Mouse (Mus musculus) kidney, postnatal 0 days (tissue): ENCODE data around the gene Gnaz. TPM values are rescaled to one million over a fixed set of nuclear protein-coding genes. Genes with fewer than 3 reads are reported as not detected.
A peak's percentile ranks its signal among the peaks of the same experiment; 100 is the strongest.

ENCODE experiments used
- ATAC-seq: fragments of 200-750 bp; cut with Nextera tagmentation; replicated peaks from 2 replicates; pipeline ENCODE4 v1.8.0; 2017; ENCODE audit warnings: low read depth, moderate number of reproducible peaks, moderate TSS enrichment, moderate library complexity; ENCODE audit not compliant: low FRiP score
- DNase-seq: peaks from one replicate; pipeline ENCODE4 v3.0.0-alpha.2; 2016; ENCODE audit warnings: low spot score
- H3K27ac ChIP-seq: fragments of 300-500 bp; sonication (generic); 2 replicates; pipeline ENCODE4 v1.5.1; 2014; ENCODE audit warnings: mild to moderate bottlenecking
- H3K27me3 ChIP-seq: fragments of 300-500 bp; sonication (generic); 2 replicates; pipeline ENCODE4 v1.6.1; 2014; ENCODE audit warnings: low read length, mixed read lengths; ENCODE audit not compliant: insufficient read depth
- H3K36me3 ChIP-seq: fragments of 300-500 bp; sonication (generic); 2 replicates; pipeline ENCODE4 v1.6.1; 2014; ENCODE audit warnings: low read length, mixed read lengths; ENCODE audit not compliant: insufficient read depth
- H3K4me1 ChIP-seq: fragments of 300-500 bp; sonication (generic); replicated peaks from 2 replicates; pipeline ENCODE4 v1.6.1; 2014; ENCODE audit warnings: antibody characterized with exemption, low read length, mixed read lengths; ENCODE audit not compliant: insufficient read depth
- H3K4me2 ChIP-seq: fragments of 300-500 bp; sonication (generic); 2 replicates; pipeline ENCODE4 v1.6.1; 2014; ENCODE audit warnings: mild to moderate bottlenecking, low read length, moderate library complexity, mixed read lengths
- H3K4me3 ChIP-seq: fragments of 300-500 bp; sonication (generic); replicated peaks from 2 replicates; pipeline ENCODE4 v1.5.1; 2014; ENCODE audit warnings: low read depth, low read length
- H3K9ac ChIP-seq: fragments of 300-500 bp; sonication (generic); 2 replicates; pipeline ENCODE4 v1.6.1; 2014; ENCODE audit warnings: low read depth, low read length
- H3K9me3 ChIP-seq: fragments of 300-500 bp; sonication (generic); replicated peaks from 2 replicates; pipeline ENCODE4 v1.6.1; 2016; ENCODE audit warnings: low read length, inconsistent platforms, mixed read lengths
- CTCF ChIP-seq: IDR thresholded peaks from 2 replicates; pipeline ENCODE4 v1.5.1; 2016; ENCODE audit warnings: antibody characterized with exemption, low read depth, mild to moderate bottlenecking, moderate library complexity
- WGBS: fragments of 180-500 bp; shearing (Covaris S2); extraction: QIAGEN DNeasy Blood & Tissue Kit; methylation state at CpG from one replicate; pipeline ENCODE4 v1.1.7; 2014; 5-methylcytosine and 5-hydroxymethylcytosine counted together
- polyA plus RNA-seq: library from polyadenylated mRNA; unstranded; fragments of >200 nt; fragmentation: Nextera tagmentation; extraction: Ambion mirVana; gene quantifications from 2 replicates; pipeline ENCODE4 v1.2.1, GENCODE M21; 2015

Gnaz gene
- polyA plus RNA-seq, 1 experiment from 2014 or later, result 5.6 TPM

DNA sequence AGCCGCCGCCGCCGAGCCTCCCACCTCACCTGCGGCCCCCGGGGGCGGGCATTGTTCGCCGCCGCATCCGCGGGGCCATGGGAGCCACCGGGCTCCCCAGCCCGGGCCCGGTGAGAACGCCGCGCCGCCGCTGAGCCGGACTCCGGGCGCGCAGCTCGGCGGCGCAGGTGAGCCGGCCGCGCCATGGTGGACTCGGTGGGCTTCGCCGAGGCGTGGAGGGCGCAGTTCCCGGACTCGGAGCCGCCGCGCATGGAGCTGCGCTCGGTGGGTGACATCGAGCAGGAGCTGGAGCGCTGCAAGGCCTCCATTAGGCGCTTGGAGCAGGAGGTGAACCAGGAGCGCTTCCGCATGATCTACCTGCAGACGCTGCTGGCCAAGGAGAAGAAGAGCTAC is 93.9 kb downstream of the Gnaz start:
- H3K9me3 ChIP-seq, result no peaks in the 10 kb centered on the region
- peak overlapping the region; percentile 86 for H3K9ac ChIP-seq
- peak overlapping the region; percentile 42; the same call in 1 of the 2 replicates for H3K27ac ChIP-seq
- no peaks in the 10 kb centered on the region for H3K36me3 ChIP-seq
- H3K4me2 ChIP-seq, result peak overlapping the region; percentile 91
- peaks cover 26% of the 10 kb centered on the region for H3K4me1 ChIP-seq
- H3K27me3 ChIP-seq, result no peaks in the 10 kb centered on the region
- DNase-seq (no peak), ATAC-seq (peak; percentile 15)
- TF ChIP-seq CTCF, result no peak
- 0% methylated on average over 46 of the region's 48 CpGs for WGBS
- H3K4me3 ChIP-seq, result peak overlapping the region; percentile 92

DNA sequence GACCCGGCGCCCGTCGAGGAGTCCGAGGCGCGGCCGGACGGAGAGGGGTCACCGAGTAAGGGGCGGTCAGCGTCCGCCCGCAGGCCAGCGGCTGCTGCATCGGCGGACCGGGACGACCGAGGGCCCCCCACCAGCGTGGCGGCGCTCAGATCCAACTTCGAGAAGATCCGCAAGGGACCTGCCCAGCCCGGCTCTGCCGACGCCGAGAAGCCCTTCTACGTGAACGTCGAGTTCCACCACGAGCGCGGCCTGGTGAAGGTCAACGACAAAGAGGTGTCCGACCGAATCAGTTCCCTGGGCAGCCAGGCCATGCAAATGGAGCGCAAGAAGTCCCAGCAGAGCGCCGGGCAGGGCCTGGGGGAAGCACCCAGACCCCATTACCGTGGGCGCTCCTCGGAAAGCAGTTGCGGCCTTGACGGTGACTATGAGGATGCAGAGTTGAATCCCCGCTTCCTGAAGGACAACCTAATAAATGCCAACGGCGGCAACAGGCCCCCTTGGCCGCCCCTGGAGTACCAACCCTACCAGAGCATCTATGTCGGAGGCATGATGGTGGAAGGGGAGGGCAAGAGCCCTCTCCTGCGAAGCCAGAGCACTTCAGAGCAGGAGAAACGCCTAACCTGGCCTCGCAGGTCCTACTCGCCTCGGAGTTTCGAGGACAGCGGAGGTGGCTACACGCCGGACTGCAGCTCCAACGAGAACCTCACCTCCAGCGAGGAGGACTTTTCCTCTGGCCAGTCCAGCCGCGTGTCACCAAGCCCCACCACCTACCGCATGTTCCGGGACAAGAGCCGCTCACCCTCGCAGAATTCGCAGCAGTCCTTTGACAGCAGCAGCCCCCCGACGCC is 94.6 kb downstream of the Gnaz start:
- no peak for TF ChIP-seq CTCF
- peak; percentile 22 for DNase-seq

DNA sequence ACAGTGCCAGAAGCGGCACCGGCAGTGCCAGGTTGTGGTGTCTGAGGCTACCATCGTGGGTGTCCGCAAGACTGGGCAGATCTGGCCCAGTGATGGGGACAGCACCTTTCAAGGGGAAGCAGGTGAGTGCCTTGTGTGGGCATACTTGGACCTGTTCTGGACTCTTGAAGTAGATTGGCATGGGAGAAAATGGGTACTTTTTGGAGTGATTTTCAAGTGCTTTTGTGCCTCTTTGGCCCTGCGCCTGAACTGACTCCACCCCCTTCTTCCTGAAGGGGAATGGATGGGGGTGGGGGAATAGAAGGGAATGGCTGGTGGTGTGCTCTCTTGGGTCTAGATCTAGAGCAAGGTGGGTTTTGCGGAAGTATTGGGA is 95.2 kb downstream of the Gnaz start:
- Histone ChIP-seq H3K4me3 (peak overlapping the region; percentile 92), H3K9ac (peak overlapping the region; percentile 86; the same call in 1 of the 2 replicates), H3K27ac (no peak overlapping the region), H3K9me3 (no peaks in the 10 kb centered on the region), H3K4me1 (peaks cover 26% of the 10 kb centered on the region), H3K36me3 (no peaks in the 10 kb centered on the region), H3K27me3 (no peaks in the 10 kb centered on the region), H3K4me2 (peak overlapping the region; percentile 91)
- no peak for TF ChIP-seq CTCF
- DNase-seq (peak; percentile 36), ATAC-seq (no peak)
- 20% methylated on average over 6 of the region's 6 CpGs for WGBS

More for the DNA sequence above, 94.6 kb downstream of the Gnaz start:
- Histone ChIP-seq H3K36me3 (no peaks in the 10 kb centered on the region), H3K4me2 (peak overlapping the region; percentile 91), H3K27ac (peak overlapping the region; percentile 42; the same call in 1 of the 2 replicates), H3K9me3 (no peaks in the 10 kb centered on the region), H3K4me1 (peaks cover 26% of the 10 kb centered on the region), H3K27me3 (no peaks in the 10 kb centered on the region), H3K9ac (peak overlapping the region; percentile 86), H3K4me3 (peak overlapping the region; percentile 92)
- ATAC-seq, result no peak
- 2% methylated on average over 71 of the region's 71 CpGs for WGBS

DNA sequence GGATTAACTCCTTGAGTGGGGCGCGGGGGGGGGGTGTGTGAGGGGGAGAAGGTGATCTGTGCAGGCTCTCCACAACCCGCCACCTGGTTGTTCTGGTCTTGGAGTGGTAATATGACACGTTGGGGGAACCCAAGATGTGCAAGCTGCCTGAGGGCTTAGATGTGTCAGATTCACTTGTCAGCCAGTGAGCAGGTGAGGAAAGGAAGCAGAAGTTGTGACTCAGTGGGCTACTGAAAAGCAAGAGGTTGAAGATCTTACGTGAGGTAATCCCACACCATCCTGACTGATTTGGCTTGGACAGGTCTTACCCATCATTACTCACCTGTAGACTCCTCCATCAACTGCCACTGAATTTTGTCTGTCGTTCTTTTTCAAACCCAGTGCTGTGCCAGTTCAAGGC is 95.6 kb downstream of the Gnaz start:
- WGBS, result 35% methylated on average over 6 of the region's 6 CpGs
- Histone ChIP-seq H3K9me3 (no peaks in the 10 kb centered on the region), H3K4me2 (peak overlapping the region; percentile 91), H3K4me1 (peaks cover 29% of the 10 kb centered on the region), H3K27me3 (no peaks in the 10 kb centered on the region), H3K27ac (no peak overlapping the region), H3K9ac (no peak overlapping the region), H3K4me3 (peak overlapping the region; percentile 92), H3K36me3 (no peaks in the 10 kb centered on the region)
- no peak for TF ChIP-seq CTCF
- DNase-seq, result no peak
- no peak for ATAC-seq

DNA sequence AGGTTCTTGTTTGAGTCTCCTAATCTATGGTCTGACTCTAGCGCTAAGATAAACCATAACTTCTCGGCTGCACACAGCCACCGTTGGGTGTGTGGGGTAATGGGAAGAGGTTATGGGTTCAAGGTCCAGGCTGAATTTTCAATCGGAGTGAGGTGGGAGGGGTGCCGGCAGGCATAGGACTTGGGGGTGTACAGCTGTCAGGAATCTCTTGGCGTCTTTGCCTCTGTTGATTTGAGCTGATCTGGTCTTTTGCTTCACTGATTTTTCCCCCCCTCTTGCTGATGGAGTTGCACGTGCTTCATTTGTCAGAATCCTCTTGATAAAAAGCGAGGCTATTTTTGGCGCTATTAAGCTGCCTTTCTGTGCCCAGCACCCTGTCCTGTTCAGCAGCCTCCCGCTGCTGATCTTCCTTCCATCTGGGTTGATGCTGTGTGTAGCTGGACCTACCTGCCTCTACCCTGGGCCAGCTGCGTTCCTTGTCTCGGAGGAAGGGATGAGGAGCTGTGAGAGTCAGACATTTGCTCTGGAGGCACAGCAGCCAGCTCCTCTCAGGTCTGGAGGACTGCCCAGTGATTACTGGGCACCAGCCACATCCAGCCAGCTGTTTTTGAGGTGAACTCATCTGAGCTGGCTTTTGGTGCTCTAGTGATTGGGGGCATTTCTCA is 96.5 kb downstream of the Gnaz start:
- Histone ChIP-seq H3K27ac (no peak overlapping the region), H3K4me2 (peak overlapping the region; percentile 91; the same call in 1 of the 2 replicates), H3K4me1 (peaks cover 30% of the 10 kb centered on the region), H3K9ac (no peak overlapping the region), H3K4me3 (no peak overlapping the region), H3K9me3 (no peaks in the 10 kb centered on the region), H3K36me3 (no peaks in the 10 kb centered on the region), H3K27me3 (no peaks in the 10 kb centered on the region)
- 46% methylated on average over 12 of the region's 12 CpGs for WGBS
- ATAC-seq (no peak), DNase-seq (no peak)
- no peak for TF ChIP-seq CTCF

DNA sequence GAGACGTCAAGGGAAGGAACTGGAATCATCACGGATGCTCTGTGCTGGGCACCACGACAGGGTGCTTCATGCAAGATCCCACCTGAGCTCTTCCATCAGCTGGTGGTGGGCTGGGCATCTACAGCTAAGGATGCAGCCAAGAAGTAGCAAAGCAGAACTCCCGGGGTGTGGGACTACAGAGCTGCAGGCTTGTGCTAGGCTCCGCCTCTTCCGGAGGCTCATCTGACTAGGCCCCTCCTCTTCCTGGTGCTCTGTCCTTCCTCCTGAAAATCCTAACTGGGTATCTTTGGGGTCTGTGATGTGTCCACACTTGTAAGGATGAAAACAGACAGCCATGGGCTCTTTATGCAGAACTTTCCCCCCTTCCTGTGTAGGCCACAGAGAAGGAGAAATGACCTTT is 98.7 kb downstream of the Gnaz start:
- Histone ChIP-seq H3K27ac (no peak overlapping the region), H3K4me2 (no peak overlapping the region), H3K9me3 (no peaks in the 10 kb centered on the region), H3K4me3 (no peak overlapping the region), H3K4me1 (peaks cover 32% of the 10 kb centered on the region), H3K9ac (no peak overlapping the region), H3K36me3 (no peaks in the 10 kb centered on the region), H3K27me3 (no peaks in the 10 kb centered on the region)
- WGBS, result 74% methylated on average over 6 of the region's 6 CpGs
- TF ChIP-seq CTCF, result no peak
- DNase-seq (no peak), ATAC-seq (no peak)

Other genes with a start within 250 kb of the Gnaz start
- not detected in 2 replicates for gene Rsph14, start 65.4 kb downstream of the Gnaz start, polyA plus RNA-seq
- gene Rab36, start 69.9 kb downstream of the Gnaz start, polyA plus RNA-seq, result 8.0 and 8.4 TPM in 2 replicates
- 5.9 and 6.4 TPM in 2 replicates for gene Bcr, start 93.4 kb downstream of the Gnaz start, polyA plus RNA-seq
- 18.7 and 19.7 TPM in 2 replicates for gene Specc1l, start 244.9 kb downstream of the Gnaz start, polyA plus RNA-seq